9 mouse cellular contexts compared by ENCODE assay signal in genomic region chr13:72628462-72628916, GRCm38 (mm10). TPM values are rescaled to one million over a fixed set of nuclear protein-coding genes. Genes with fewer than 3 reads are reported as not detected.
DNase-seq lines count a peak whose midpoint lies in the region; ATAC-seq and TF ChIP-seq lines count a peak whose summit lies in the region.
"Had no signal": no experiment of that assay in that cellular context is flagged by ENCODE, and none has a peak within 500 bp of the region (broad histone marks: within the 10 kb centered on the region; RNA-seq: fewer than 3 reads in every experiment).

TSS of gene Irx2 (plus strand) at chr13:72628820.

- H3K4me2 ChIP-seq in forebrain, embryonic 11.5 days (ENCODE audit: low read depth, low read length, severe bottlenecking) = peak within 1 kb of the TSS; percentile 78
- H3K4me2 ChIP-seq in midbrain, embryonic 11.5 days = peak within 1 kb of the TSS; percentile 88

- H3K27me3 ChIP-seq in forebrain, embryonic 11.5 days (ENCODE audit: control insufficient read depth, insufficient read depth, low read length) = peaks cover 91% of the 10 kb centered on the region
- H3K27me3 ChIP-seq in limb, embryonic 10.5 days (ENCODE audit: low read depth, poor library complexity, severe bottlenecking) = peaks cover 100% of the 10 kb centered on the region
- peaks cover 38% of the 10 kb centered on the region for H3K27me3 ChIP-seq in midbrain, embryonic 11.5 days (ENCODE audit: control insufficient read depth, insufficient read depth, low read length)

- peaks cover 0 to 11% of the 10 kb centered on the region in 2 experiments; a peak in 1 of 4 replicates for H3K4me1 ChIP-seq in ES-E14 (ENCODE audit: control insufficient read depth in 2 of 2, insufficient read depth in 2 of 2, low read length in 2 of 2, poor library complexity in 1 of 2)
- H3K4me1 ChIP-seq in brown adipose tissue, adult 24 weeks (ENCODE audit: control insufficient read depth, insufficient read depth, insufficient read length, low read length) = 0 out of 2 replicates have a peak, but pooled peaks cover 3% of the 10 kb centered on the region
- H3K4me1 ChIP-seq in forebrain, embryonic 11.5 days (replicated peaks; ENCODE audit: control insufficient read depth, insufficient read depth, low read length) = peaks cover 22% of the 10 kb centered on the region; the same call in 1 of the 2 replicates
- peaks cover 49% of the 10 kb centered on the region for H3K4me1 ChIP-seq in limb, embryonic 10.5 days
- peaks cover 35% of the 10 kb centered on the region for H3K4me1 ChIP-seq in midbrain, embryonic 11.5 days (ENCODE audit: control insufficient read depth, insufficient read depth, low read length)

- H3K36me3 ChIP-seq in ES-E14 (ENCODE audit: control insufficient read depth, insufficient read depth, low read length, poor library complexity, severe bottlenecking) = no peaks in the 10 kb centered on the region
- H3K36me3 ChIP-seq in forebrain, embryonic 11.5 days (ENCODE audit: control insufficient read depth, insufficient read depth, low read length) = no peaks in the 10 kb centered on the region
- no peaks in the 10 kb centered on the region for H3K36me3 ChIP-seq in limb, embryonic 10.5 days
- H3K36me3 ChIP-seq in midbrain, embryonic 11.5 days (ENCODE audit: control insufficient read depth, insufficient read depth, low read length) = peaks cover 3% of the 10 kb centered on the region; the same call in 1 of the 2 replicates

- peak; percentile 93 for ATAC-seq in forebrain, embryonic 11.5 days (replicated peaks; ENCODE audit: low FRiP score)
- ATAC-seq in midbrain, embryonic 11.5 days (ENCODE audit: low FRiP score) = peak; percentile 91
- no peak for ATAC-seq in monocyte, adult 5-6 weeks (replicated peaks; ENCODE audit: insufficient number of reproducible peaks, low FRiP score, low TSS enrichment, poor library complexity, severe bottlenecking)

- H3K27ac ChIP-seq in ES-E14 (ENCODE audit: insufficient read depth, low read depth, low read length, poor library complexity, severe bottlenecking) = no peak within 1 kb of the TSS
- H3K27ac ChIP-seq in brown adipose tissue, adult 24 weeks (replicated peaks; ENCODE audit: low read depth, low read length) = no peak within 1 kb of the TSS
- H3K27ac ChIP-seq in forebrain, embryonic 11.5 days (ENCODE audit: low read depth, low read length) = no peak within 1 kb of the TSS
- H3K27ac ChIP-seq in limb, embryonic 10.5 days = peak within 1 kb of the TSS; percentile 82
- H3K27ac ChIP-seq in midbrain, embryonic 11.5 days (ENCODE audit: low read depth, low read length) = peak within 1 kb of the TSS; percentile 87

- DNase-seq in ES-E14 (ENCODE audit: low read depth, low spot score) = peak; percentile 89
- DNase-seq in forebrain, embryonic 11.5 days (ENCODE audit: low spot score) = peak; percentile 93
- DNase-seq in heart, postnatal 25 days (ENCODE audit: low spot score) = peak; percentile 48
- peak; percentile 92 for DNase-seq in limb, embryonic 10.5 days (ENCODE audit: low spot score)
- no peak for DNase-seq in midbrain, embryonic 11.5 days (ENCODE audit: low spot score, missing footprints)
- DNase-seq in B cell, adult 2 months = no peak

- no peaks in the 10 kb centered on the region for H3K9me3 ChIP-seq in ES-E14 (ENCODE audit: control insufficient read depth, insufficient read depth, low read depth, low read length)
- H3K9me3 ChIP-seq in forebrain, embryonic 11.5 days (ENCODE audit: control insufficient read depth, low read length) = no peaks in the 10 kb centered on the region
- no peaks in the 10 kb centered on the region for H3K9me3 ChIP-seq in limb, embryonic 10.5 days (replicated peaks)
- H3K9me3 ChIP-seq in midbrain, embryonic 11.5 days (ENCODE audit: control insufficient read depth, low read length) = no peaks in the 10 kb centered on the region

- H3K9ac ChIP-seq in ES-E14 (ENCODE audit: insufficient read depth, low read depth, low read length, poor library complexity, severe bottlenecking) = peak within 1 kb of the TSS; percentile 73
- H3K9ac ChIP-seq in forebrain, embryonic 11.5 days (ENCODE audit: low read length) = peak within 1 kb of the TSS; percentile 52
- H3K9ac ChIP-seq in midbrain, embryonic 11.5 days (ENCODE audit: low read length) = peak within 1 kb of the TSS; percentile 97

- intact Hi-C loops in heart, postnatal 25 days (cut with DNase I) = no loop called here

- peak within 1 kb of the TSS; percentile 64 to 80 for H3K4me3 ChIP-seq in ES-E14 (ENCODE audit: insufficient read depth in 1 of 2, low read depth in 1 of 2, low read length in 2 of 2, poor library complexity in 1 of 2, severe bottlenecking in 1 of 2)
- H3K4me3 ChIP-seq in brown adipose tissue, adult 24 weeks (ENCODE audit: insufficient read depth, low read depth, low read length) = peak within 1 kb of the TSS; percentile 52
- peak within 1 kb of the TSS; percentile 52 for H3K4me3 ChIP-seq in forebrain, embryonic 11.5 days (ENCODE audit: low read depth, low read length)
- H3K4me3 ChIP-seq in limb, embryonic 10.5 days = peak within 1 kb of the TSS; percentile 65
- H3K4me3 ChIP-seq in midbrain, embryonic 11.5 days (ENCODE audit: low read depth, low read length) = peak within 1 kb of the TSS; percentile 92

- in situ Hi-C loops in ES-E14 (cut with MboI; ENCODE audit: low sequenced_read_pairs in 2 of 2, unreplicated experiment in 2 of 2) = loop anchor here (5.0 kb wide), 3 partner anchors 634 to 671 kb away; partner anchors contain the start of genes Irx1 (in 1 of the 2) and Irx4 (in 1 of the 2)

- WGBS in forebrain, embryonic 11.5 days = 1% methylated on average over 24 of the region's 45 CpGs
- WGBS in limb, embryonic 10.5 days = 4% methylated on average over 42 of the region's 45 CpGs
- 1% methylated on average over 34 of the region's 45 CpGs for WGBS in midbrain, embryonic 11.5 days

TF ChIP-seq in ES-E14, 5 proteins besides CTCF, POLR2A, EP300 and RAD21:
- TF ChIP-seq CHD2 (IDR thresholded peaks at IDR 0.05; ENCODE audit: low read depth, low read length) (no peak), ZNF384 (IDR thresholded peaks at IDR 0.05; ENCODE audit: low read depth, low read length) (no peak), ZC3H11A (IDR thresholded peaks at IDR 0.05; ENCODE audit: borderline replicate concordance, low read depth, low read length) (no peak), MAFK (IDR thresholded peaks at IDR 0.05; ENCODE audit: insufficient read depth, low read depth, low read length) (no peak), HCFC1 (IDR thresholded peaks at IDR 0.05; ENCODE audit: borderline replicate concordance, insufficient read depth, low read length) (no peak)

RNA-seq across cellular contexts. Expression of gene Irx2, which starts in this region (rescaled TPM):
- total RNA-seq in ES-E14 (2012; rRNA removed) = 1.7 and 5.2 TPM in 2 replicates
- 0.67 and 0.79 TPM in 2 replicates for polyA plus RNA-seq in brown adipose tissue, adult 24 weeks (2012; ENCODE audit: insufficient read depth, insufficient read length, missing spikeins)
- polyA plus RNA-seq in forebrain, embryonic 11.5 days (2014; fragmentation: Nextera tagmentation; extraction: Ambion mirVana) = 3.4 and 3.7 TPM in 2 replicates
- 1 to 10 TPM; 4.5 to 5.0 TPM for total RNA-seq in heart, postnatal 25 days (2021)
- 1.5 and 2.2 TPM in 2 replicates for polyA plus RNA-seq in limb, embryonic 10.5 days (2016; fragmentation: Nextera tagmentation; extraction: Ambion mirVana)
- polyA plus RNA-seq in midbrain, embryonic 11.5 days (2014; fragmentation: Nextera tagmentation; extraction: Ambion mirVana) = 38.6 and 38.9 TPM in 2 replicates
- total RNA-seq in monocyte, adult 5-6 weeks (2017) = 3.5 TPM in 1 of 3 replicates, not detected in the others
- polyA plus RNA-seq: cortical plate, adult 2 months had no signal

Comparison
In these comparisons a context has a peak if more than half of its experiments do, and no peak if none do; other contexts are left out.
1. DNase-seq: peak in ES-E14 (single experiment), forebrain, embryonic 11.5 days (single experiment), heart, postnatal 25 days (single experiment) and limb, embryonic 10.5 days (single experiment); none in midbrain, embryonic 11.5 days (single experiment) and B cell, adult 2 months (0 of 2).
2. H3K27ac ChIP-seq: peak in limb, embryonic 10.5 days (single experiment) and midbrain, embryonic 11.5 days (single experiment); none in ES-E14 (single experiment), brown adipose tissue, adult 24 weeks (single experiment) and forebrain, embryonic 11.5 days (single experiment).
3. Peak in every context shown above with its lines, with median percentiles within 50 percentile points of each other: H3K4me3 ChIP-seq and H3K9ac ChIP-seq.